Mouse (Mus musculus) cerebellum, adult 2 months (tissue): ENCODE measurements around the gene Csdc2.

Experiments
- CTCF ChIP-seq: fragments of 200-500 bp; IDR thresholded peaks from 2 replicates; pipeline ENCODE4 v1.5.1; 2011; ENCODE audit warnings: low read depth, mild to moderate bottlenecking, control low read depth, low read length, moderate library complexity, borderline replicate concordance; ENCODE audit not compliant: insufficient read depth
- POLR2A ChIP-seq: fragments of 200-500 bp; IDR thresholded peaks from 2 replicates; pipeline ENCODE4 v1.6.1; 2011; ENCODE audit warnings: low read length, control low read depth, borderline replicate concordance; ENCODE audit not compliant: insufficient read depth

DNA sequence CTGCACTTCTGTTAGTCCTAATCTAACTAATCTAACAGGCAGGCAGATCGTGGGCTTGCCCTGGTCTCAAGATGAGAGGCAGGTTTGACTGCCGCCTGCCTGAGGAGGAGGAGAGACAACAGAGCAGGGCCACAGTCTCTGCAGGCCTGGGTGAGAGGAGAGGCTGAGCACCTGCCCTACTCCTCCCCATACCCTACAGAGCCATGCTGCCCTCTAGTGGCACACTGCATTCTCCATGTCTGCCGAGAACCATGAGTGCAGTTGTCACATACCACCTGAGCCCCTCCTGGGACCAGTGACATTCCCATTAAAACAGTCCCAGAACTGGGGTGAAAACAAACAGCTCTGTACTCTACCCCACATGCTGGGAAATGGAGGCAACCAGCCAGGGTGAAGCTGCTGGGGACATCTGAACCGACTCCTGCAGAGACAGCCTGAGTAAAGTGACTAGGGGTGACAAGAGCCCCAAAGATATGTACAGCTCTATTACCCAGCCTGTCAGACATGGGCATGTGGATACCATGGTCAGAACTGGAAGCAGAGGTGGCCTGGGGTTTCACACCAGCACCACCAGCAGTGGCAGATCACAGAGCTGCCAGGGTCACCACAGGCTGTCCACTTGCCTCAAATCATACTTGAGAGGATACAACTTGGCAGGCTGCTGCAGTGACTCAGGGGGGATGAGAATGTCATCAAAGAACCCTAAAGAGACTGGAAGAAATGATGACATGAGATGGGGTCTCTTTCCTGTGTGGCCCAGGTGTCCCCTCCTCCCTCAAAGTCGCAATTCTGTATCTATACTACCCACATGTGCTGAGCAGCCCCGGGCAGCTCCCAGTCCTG is 18.7 kb upstream of the Csdc2 start:
- TF ChIP-seq POLR2A: no peak
- TF ChIP-seq CTCF: peak; percentile 86
